Mouse (Mus musculus) heart, postnatal 25 days (tissue): ENCODE data around the gene Pygm. TPM values are rescaled to one million over a fixed set of nuclear protein-coding genes. Genes with fewer than 3 reads are reported as not detected.

Source experiments
- DNase-seq: peaks from one replicate; pipeline ENCODE4 v3.0.0; 2022; ENCODE audit warnings: low spot score
- intact Hi-C: fragments of 180-260 bp; cut with DNase I; formaldehyde crosslinking; loops from one replicate; pipeline ENCODE4 v1.15.1; 2025
- microRNA-seq: library from miRNA; unstranded; fragments of <30 nt; microRNA quantifications from one replicate; pipeline ENCODE4 v1.2.0, GENCODE M21; 2022
- total RNA-seq, 2 experiments: library from RNA; stranded (reverse); gene quantifications; 2 replicates each; pipeline ENCODE4 v1.2.3; 2021

Gene Pygm
- total RNA-seq, 2 experiments from 2014 or later: 1,128 to 1,145 TPM

- no peak for DNase-seq
- intact Hi-C loops: loop anchor here (2.0 kb wide), 1 partner anchor 30 kb away; no protein-coding TSS in a partner anchor
These were observed 36.4 kb downstream of the Pygm start for GRCm38 (mm10) chr19:6420481-6421210.

GRCm38 (mm10) chr19:6421211-6421590 is 37.0 kb downstream of the Pygm start:
- DNase-seq: no peak
- intact Hi-C loops: loop anchor here (2.0 kb wide), 1 partner anchor 30 kb away; no protein-coding TSS in a partner anchor

DNA sequence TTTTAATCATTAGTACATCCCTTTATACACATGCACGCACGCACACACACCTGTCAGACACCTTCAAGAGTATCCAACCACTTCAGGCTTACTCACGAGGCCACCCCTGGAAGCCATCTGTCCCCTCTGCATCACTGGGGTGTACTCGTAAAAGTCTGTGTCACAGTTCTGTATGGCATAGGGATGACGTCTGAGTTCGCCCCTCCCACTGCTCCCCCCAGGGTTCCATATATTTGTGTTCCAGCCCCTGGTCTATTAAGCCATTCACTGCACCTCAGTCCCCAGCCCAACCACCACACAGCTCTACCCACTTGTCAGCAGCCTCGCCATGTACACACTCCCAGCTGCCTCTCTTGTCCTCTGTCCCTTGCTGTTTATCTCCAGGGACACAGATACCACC is 37.8 kb downstream of the Pygm start:
- no peak for DNase-seq
- intact Hi-C loops: no loop called here

- no peak for DNase-seq
- intact Hi-C loops: no loop called here
These were observed 39.0 kb downstream of the Pygm start for GRCm38 (mm10) chr19:6423241-6423640.

GRCm38 (mm10) chr19:6424137-6424881 is 40.1 kb downstream of the Pygm start:
- no peak for DNase-seq
- intact Hi-C loops: no loop called here

- intact Hi-C loops: no loop called here
- no peak for DNase-seq
These were observed 41.4 kb downstream of the Pygm start for GRCm38 (mm10) chr19:6425595-6425994.

DNA sequence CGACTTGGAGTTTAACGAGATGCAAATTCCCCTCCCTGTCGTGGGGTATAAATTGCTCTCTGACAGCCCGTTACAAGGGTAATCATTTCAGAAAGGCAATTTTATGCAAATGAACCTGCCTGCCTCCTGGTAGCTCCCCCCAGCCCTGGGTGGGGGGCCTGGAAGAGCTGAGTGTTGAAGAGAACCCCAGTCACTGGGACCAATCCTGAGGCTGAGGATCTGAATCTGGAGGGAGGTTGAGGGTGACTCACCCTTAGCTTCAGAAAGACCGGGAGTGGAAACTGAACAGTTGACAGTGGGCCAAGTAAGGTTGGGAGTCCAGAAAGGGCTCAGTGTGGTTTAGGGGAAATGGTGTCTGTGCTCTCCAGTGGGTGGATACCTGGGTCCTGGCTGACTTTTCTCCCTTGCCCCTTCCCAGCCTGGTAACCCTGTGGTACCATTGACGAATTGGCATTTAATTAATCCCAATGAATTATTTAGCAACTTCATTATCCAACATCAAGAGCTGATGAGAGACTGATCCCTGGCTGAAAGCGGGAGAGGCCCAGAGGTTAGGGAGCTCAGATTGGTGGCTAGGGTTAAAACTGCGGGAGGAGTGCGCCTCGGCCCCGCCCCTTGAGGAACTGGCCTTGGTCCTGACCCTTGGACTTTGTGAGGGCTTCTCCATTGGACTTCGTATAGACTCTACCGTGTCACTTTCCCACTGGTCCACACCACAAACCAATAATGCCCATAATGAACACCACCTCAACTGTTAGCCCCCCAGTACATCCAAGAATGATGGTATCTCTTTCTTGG is 42.7 kb downstream of the Pygm start:
- no peak for DNase-seq
- intact Hi-C loops: no loop called here

DNA sequence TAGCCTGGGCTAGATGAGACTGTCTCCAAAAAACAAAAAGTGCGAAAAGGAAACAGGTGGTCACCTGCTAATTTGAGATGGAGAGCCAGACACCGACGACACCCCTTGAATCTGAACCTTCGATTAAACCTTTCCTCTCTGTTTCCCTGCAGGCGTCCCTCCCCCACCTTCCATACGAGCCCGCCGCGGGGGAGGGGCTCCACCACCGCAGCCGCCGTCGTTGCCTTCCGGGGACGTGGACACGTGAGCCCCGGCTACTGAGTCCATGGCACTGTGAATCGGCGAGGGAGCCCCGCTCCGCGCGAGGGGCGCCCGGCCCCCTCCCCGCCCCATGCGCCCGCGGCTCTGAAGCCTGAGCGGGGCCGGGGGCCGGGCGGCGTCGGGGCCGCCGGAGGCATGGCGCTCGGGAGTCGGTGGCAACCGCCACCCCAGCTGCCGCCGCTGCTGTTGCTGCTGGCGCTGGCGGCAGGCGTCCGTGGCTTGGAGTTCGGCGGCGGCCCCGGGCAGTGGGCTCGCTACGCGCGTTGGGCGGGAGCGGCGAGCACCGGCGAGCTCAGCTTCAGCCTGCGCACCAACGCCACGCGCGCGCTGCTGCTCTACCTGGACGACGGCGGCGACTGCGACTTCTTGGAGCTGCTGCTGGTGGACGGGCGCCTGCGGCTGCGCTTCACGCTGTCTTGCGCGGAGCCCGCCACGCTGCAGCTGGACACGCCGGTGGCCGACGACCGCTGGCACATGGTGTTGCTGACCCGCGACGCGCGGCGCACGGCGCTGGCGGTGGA is 43.6 kb downstream of the Pygm start:
- DNase-seq: no peak

GRCm38 (mm10) chr19:6428501-6429200 is 44.5 kb downstream of the Pygm start:
- intact Hi-C loops: no loop called here
- DNase-seq: no peak

More for the DNA sequence above, 43.6 kb downstream of the Pygm start:
- intact Hi-C loops: no loop called here

- no peak for DNase-seq
- intact Hi-C loops: no loop called here
These were observed 58.8 kb downstream of the Pygm start for GRCm38 (mm10) chr19:6443016-6443415.

DNA sequence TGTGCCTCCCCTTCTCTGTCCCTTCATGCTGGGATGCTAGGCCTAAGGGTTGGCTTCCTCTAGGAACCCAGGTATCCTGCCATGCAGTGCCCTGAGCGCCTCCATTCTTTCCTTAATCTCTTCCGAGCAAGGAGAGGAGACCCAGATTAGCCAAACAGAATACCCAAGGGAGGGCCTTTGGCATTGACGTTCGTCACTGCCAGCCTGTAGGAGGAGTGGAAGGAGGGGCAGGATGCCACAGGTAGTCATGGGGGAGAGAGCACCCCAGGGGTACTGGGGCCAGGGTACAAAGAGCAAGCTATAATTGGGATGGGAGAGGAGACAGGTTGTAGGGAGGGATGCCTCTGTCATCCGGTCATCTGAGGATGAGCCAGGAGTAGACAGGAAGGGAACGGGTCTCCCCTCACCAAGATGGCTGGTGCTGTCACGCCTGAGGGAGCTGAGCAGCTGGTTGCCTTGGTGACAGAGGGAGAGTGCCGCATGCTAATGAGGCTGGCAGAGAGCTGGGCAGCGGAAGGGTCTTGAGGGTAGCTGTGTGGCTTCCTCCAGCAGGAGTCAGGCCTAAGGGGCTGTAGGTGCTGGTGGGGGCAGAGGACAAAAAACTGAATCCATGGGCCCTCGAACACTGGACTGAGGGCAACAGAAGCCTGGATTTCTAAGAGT is 61.7 kb downstream of the Pygm start:
- no peak for DNase-seq
- intact Hi-C loops: no loop called here

DNA sequence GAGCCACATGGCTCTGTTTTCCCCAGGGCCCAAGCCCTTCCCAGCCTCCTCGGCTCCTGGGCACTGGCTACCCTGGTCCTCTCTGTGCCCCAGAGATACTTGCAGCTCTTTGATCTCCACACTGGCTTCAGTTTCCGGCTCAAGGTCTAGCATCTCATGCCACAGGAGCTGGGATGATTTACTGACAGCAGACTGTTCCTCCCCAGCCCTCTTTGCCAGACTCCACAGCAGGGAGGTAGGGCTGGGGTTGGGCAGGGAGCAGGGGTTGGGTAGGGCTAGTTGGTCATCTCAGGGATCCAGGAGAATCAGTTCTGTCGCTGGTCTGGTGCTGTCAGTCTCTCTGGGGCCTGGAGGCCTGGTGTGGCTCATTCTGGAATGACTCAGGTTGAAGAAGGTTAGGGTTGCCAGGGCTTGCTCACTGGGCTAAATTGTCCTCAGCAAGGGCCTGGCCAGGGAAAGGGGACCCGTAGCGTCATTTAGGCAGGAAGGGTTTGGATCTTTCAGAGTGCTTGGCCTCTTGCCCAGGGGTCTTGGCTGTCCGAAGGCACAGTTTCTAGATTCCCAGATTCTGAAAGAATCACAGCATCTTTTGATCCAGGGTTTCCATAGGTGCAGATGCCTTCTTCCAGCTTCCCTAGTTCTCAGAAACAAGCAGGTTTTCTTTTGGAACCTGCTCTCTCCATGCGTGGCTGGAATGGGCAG is 62.7 kb downstream of the Pygm start:
- no peak for DNase-seq
- intact Hi-C loops: no loop called here

Small RNA genes within 50 kb of the gene (microRNA-seq; reads per million reads assigned to microRNA genes)
- 1.1 reads per million for gene Mir6989

Other genes starting within 250 kb of the Pygm start
- under 1 TPM; 0.78 to 0.87 TPM for gene Batf2, start 243.4 kb upstream of the Pygm start, total RNA-seq
- gene Arl2, start 242.9 kb upstream of the Pygm start, total RNA-seq: 10 to 100 TPM; 54.4 to 58.4 TPM
- not detected for gene Majin, start 200.0 kb upstream of the Pygm start, total RNA-seq
- gene Gpha2, start 158.0 kb upstream of the Pygm start, total RNA-seq: not detected
- gene Ppp2r5b, start 148.5 kb upstream of the Pygm start, total RNA-seq: 10 to 100 TPM; 33.6 to 38.0 TPM
- gene Atg2a, start 142.7 kb upstream of the Pygm start, total RNA-seq: 10 to 100 TPM; 22.0 to 22.2 TPM
- 100 to 1,000 TPM; 119 to 139 TPM for gene Ehd1, start 107.7 kb upstream of the Pygm start, total RNA-seq
- gene Cdc42bpg, start 77.9 kb upstream of the Pygm start, total RNA-seq: 10 to 100 TPM in 1 of 2 experiments, 1 to 10 TPM in 1; 9.4 to 12.0 TPM
- 10 to 100 TPM; 12.4 to 14.5 TPM for gene Men1, start 49.4 kb upstream of the Pygm start, total RNA-seq
- 10 to 100 TPM; 42.6 to 44.3 TPM for gene Map4k2, start 43.3 kb upstream of the Pygm start, total RNA-seq
- gene Sf1, start 20.7 kb upstream of the Pygm start, total RNA-seq: 10 to 100 TPM; 76.1 to 88.8 TPM
- 10 to 100 TPM; 43.2 to 55.2 TPM for gene Rasgrp2, start 14.9 kb downstream of the Pygm start, total RNA-seq
- 1 to 10 TPM; 3.4 to 4.4 TPM for gene Nrxn2, start 34.3 kb downstream of the Pygm start, total RNA-seq
- gene Slc22a12, start 158.6 kb downstream of the Pygm start, total RNA-seq: not detected